36 mouse cellular contexts compared by ENCODE assay signal in the genomic region with DNA sequence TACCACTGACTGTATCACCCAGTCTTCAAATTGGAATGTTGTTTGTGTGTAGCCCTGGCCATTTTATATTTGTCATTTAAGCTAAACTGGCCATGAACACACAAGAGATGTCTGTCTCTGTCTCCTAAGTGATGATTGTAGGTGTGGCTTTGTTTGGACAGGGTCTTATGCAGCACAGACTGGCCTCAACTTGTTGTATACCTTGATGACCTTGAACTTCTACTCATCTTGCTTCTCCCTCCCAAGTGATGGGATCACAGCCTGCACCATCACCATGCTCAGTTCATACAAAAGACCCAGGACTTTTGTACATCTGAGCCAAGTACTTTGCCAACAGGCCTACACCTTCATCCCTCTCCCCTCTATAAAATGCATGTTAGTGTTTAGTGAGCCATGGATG. TPM values are rescaled to one million over a fixed set of nuclear protein-coding genes. Genes with fewer than 3 reads are reported as not detected.
"Had no signal": no experiment of that assay in that cellular context is flagged by ENCODE, and none has a peak within 500 bp of the region (broad histone marks: within the 10 kb centered on the region; RNA-seq: fewer than 3 reads in every experiment).

No protein-coding gene starts in this region.

- H3K4me1 ChIP-seq: heart, embryonic 10.5 days; heart, embryonic 12.5 days; hindbrain, embryonic 13.5 days; hindbrain, embryonic 15.5 days; kidney, embryonic 15.5 days; limb, embryonic 10.5 days; limb, embryonic 12.5 days; liver, embryonic 13.5 days; liver, embryonic 15.5 days had no signal

- H3K9ac ChIP-seq: heart, embryonic 12.5 days; hindbrain, embryonic 13.5 days; hindbrain, embryonic 15.5 days; kidney, embryonic 15.5 days; limb, embryonic 12.5 days; liver, embryonic 13.5 days; liver, embryonic 15.5 days had no signal

- H3K27ac ChIP-seq: heart, embryonic 10.5 days; hindbrain, embryonic 13.5 days; hindbrain, embryonic 15.5 days; hindbrain, postnatal 0 days; kidney, embryonic 15.5 days; layer of hippocampus, adult 2 months; left cerebral cortex, adult 2 months; limb, embryonic 10.5 days; limb, embryonic 12.5 days; liver, embryonic 13.5 days; liver, embryonic 15.5 days had no signal

- H3K9me3 ChIP-seq: heart, embryonic 10.5 days; heart, embryonic 12.5 days; hindbrain, embryonic 13.5 days; hindbrain, embryonic 15.5 days; kidney, embryonic 15.5 days; limb, embryonic 10.5 days; limb, embryonic 12.5 days; liver, embryonic 13.5 days; liver, embryonic 15.5 days had no signal

- DNase-seq: gastrocnemius, postnatal 10 days; gastrocnemius, postnatal 25 days; heart, postnatal 10 days; heart, postnatal 4 days; kidney, adult 11 months; kidney, adult 2 months; kidney, adult 9 months; kidney, postnatal 10 days; kidney, postnatal 25 days; kidney, postnatal 4 days; liver; liver, embryonic 13.5 days had no signal

- H3K27me3 ChIP-seq: heart, embryonic 12.5 days; hindbrain, embryonic 13.5 days; hindbrain, embryonic 15.5 days; kidney, embryonic 15.5 days; limb, embryonic 12.5 days; liver, embryonic 13.5 days; liver, embryonic 15.5 days had no signal

- H3K4me2 ChIP-seq: heart, embryonic 12.5 days; hindbrain, embryonic 13.5 days; hindbrain, embryonic 15.5 days; kidney, embryonic 15.5 days; limb, embryonic 12.5 days; liver, embryonic 11.5 days; liver, embryonic 13.5 days; liver, embryonic 15.5 days had no signal

- H3K4me3 ChIP-seq: heart, embryonic 10.5 days; heart, embryonic 12.5 days; hindbrain, embryonic 13.5 days; hindbrain, embryonic 15.5 days; kidney, embryonic 15.5 days; layer of hippocampus, adult 2 months; left cerebral cortex, adult 2 months; limb, embryonic 10.5 days; limb, embryonic 12.5 days; liver, embryonic 13.5 days; liver, embryonic 15.5 days had no signal

- ATAC-seq: hindbrain, postnatal 0 days; intestine, embryonic 16.5 days had no signal

RNA-seq across cellular contexts. Expression of a gene that starts 40.2 kb away (rescaled TPM):
- total RNA-seq: gastrocnemius, adult 18-20 months; gastrocnemius, postnatal 10 days; gastrocnemius, postnatal 25 days; gastrocnemius, postnatal 4 days; heart, adult 8-10 months; heart, postnatal 10 days; heart, postnatal 25 days; heart, postnatal 4 days; hindbrain, postnatal 0 days; layer of hippocampus, adult 2 months; layer of hippocampus, postnatal 10 days; layer of hippocampus, postnatal 25 days; left cerebral cortex, adult 2 months; left cerebral cortex, postnatal 14 days; left cerebral cortex, postnatal 36 days had no signal
- polyA plus RNA-seq: heart, embryonic 10.5 days; heart, embryonic 12.5 days; heart, embryonic 14.5 days; heart, embryonic 16.5 days; hindbrain, embryonic 11.5 days; hindbrain, embryonic 13.5 days; hindbrain, embryonic 15.5 days; hindbrain, postnatal 0 days; intestine, embryonic 16.5 days; kidney, embryonic 15.5 days; limb, embryonic 10.5 days; limb, embryonic 12.5 days; liver, embryonic 11.5 days; liver, embryonic 13.5 days; liver, embryonic 15.5 days had no signal

RNA-seq across cellular contexts. Expression of a gene that starts 56.8 kb away (rescaled TPM):
- total RNA-seq: gastrocnemius, adult 18-20 months; heart, postnatal 25 days had no signal
